Mouse (Mus musculus) left cerebral cortex, postnatal 10 days (tissue): ENCODE data around the gene Sult4a1. TPM values are rescaled to one million over a fixed set of nuclear protein-coding genes. Genes with fewer than 3 reads are reported as not detected.
"Not testable (repeated sequence)": the region's sequence is repeated elsewhere in the genome, so short reads cannot be mapped to it uniquely, and the experiment has no call there.

Experiments
- DNase-seq, 2 experiments: peaks; one replicate each; pipeline ENCODE4 v3.0.0; 2021 to 2022; ENCODE audit warnings: low spot score in 2 of 2, mixed read lengths in 1 of 2; ENCODE audit errors: extremely low spot score in 1 of 2
- intact Hi-C: fragments of 180-260 bp; cut with DNase I; formaldehyde crosslinking; loops from one replicate; pipeline ENCODE4 v1.15.1; 2025
- total RNA-seq, 2 experiments: library from RNA; stranded (reverse); gene quantifications; 2 replicates each; pipeline ENCODE4 v1.2.3; 2021

The Sult4a1 gene
- total RNA-seq, 2 experiments from 2014 or later: 330 to 338 TPM

DNA sequence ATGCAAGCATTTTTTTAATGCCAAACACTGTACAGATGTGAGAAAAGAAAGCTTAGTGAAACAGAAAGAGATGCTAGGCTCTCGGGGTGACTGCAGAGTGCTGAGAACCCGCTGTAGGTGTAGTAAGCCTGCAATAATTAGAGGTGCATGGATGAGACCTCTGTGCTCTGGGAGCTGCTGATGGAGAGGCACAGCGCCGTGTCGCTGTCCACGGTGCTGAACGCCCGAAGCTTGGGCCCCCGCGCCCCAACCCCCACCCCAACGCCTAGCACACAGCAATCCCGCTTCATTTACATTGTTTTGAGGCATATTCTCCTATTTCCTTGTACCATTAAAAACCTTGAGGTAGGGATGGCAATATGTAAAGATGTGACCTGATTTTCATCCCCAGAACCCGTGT is 3.3 kb upstream of the Sult4a1 start:
- no peak for DNase-seq
- intact Hi-C loops: no loop called here

- intact Hi-C loops: no loop called here
- DNase-seq: no peak
These were observed 458 bp upstream of the Sult4a1 start for GRCm38 (mm10) chr15:84105924-84106500.

DNA sequence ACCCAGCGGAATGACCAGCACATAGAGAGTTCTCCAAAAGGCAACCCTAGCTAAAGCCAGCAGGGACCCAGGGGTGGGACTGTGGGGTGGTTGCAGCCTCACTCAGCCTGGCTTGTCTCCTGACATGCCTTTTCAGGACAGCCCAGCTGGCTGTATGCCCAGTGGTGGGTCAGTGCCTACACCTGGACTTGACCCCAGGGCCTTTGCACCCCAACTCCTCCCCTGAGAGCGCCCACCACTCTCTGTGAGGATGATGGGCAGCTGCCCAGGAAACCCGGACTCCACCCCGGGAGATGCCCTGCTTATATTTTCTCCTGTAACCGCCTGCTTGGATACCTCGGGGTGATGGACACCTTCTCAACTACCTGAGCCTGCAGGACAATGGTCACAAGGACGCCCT is 928 bp downstream of the Sult4a1 start:
- DNase-seq: peak in 1 of 2 experiments; percentile 60
- intact Hi-C loops: no loop called here

DNA sequence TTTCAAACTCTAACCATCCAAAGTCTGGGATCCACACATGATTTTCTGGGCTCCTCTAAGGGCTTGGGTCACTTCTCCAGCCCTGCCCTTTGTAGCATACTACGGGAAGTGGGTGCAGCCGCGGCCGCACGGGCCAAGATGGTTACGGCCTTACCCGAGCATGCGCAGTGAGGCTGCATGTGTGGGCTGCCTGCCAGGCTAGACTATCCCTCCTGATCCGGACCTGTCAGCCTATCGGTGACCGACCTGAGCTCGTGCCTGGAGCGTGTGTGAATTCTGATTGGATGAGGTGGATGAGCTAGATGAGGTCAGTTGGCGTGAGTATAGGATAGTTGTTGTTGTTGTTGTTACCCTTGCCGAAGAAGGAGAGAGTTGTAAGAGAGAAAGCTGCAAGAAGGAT is 8.0 kb downstream of the Sult4a1 start:
- DNase-seq, intact Hi-C loops: not testable (repeated sequence)

DNA sequence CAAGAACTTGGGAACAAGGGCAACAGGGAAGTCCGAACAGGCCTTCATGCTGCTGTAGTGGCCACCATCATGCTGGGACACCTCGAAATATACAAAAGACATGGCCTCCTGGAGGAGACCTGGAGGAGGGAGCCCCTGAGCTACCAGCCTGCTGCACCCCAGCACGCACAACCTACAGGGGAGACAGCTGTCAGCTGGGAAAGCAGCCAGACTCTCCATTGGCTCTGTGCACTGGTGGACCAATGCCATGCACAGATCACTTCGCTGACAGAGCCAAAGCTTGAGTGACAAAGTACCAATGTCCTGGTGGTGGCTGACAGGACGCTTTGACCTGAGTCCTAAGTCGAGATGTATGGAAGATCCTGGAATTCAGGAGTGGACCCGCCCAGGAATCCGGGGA is 9.5 kb downstream of the Sult4a1 start:
- intact Hi-C loops: no loop called here
- DNase-seq: no peak

GRCm38 (mm10) chr15:84094921-84095320 is 10.6 kb downstream of the Sult4a1 start:
- DNase-seq: no peak
- intact Hi-C loops: no loop called here

GRCm38 (mm10) chr15:84086775-84087174 is 18.8 kb downstream of the Sult4a1 start:
- intact Hi-C loops: no loop called here

GRCm38 (mm10) chr15:84086364-84086763 is 19.2 kb downstream of the Sult4a1 start:
- intact Hi-C loops: no loop called here

More at GRCm38 (mm10) chr15:84086775-84087174, 18.8 kb downstream of the Sult4a1 start:
- no peak for DNase-seq

DNA sequence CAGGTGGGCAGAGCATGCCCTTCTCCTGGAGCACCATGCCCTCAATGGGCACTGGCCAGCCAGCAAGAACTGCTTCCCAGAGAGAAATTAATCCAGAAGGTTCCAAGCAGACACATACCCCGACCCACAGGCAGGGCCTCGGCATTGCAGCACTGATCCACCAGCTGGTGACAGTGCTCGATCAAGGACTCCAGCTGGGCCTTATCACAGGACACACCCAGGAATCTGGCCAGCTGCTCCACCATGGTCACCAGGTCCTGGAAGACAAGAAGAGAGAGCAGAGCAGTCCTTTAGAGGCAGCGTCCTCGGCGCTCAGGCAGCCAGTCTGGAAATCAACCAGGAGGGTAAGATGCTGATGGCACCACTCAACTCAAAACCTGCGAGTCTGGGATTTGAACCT is 25.5 kb downstream of the Sult4a1 start:
- DNase-seq: no peak
- intact Hi-C loops: no loop called here

More at GRCm38 (mm10) chr15:84086364-84086763, 19.2 kb downstream of the Sult4a1 start:
- DNase-seq: no peak

GRCm38 (mm10) chr15:84079519-84079918 is 26.0 kb downstream of the Sult4a1 start:
- intact Hi-C loops: no loop called here
- DNase-seq: no peak

- DNase-seq: no peak
- intact Hi-C loops: no loop called here
These were observed 26.9 kb downstream of the Sult4a1 start for GRCm38 (mm10) chr15:84078667-84079066.

GRCm38 (mm10) chr15:84077151-84077550 is 28.4 kb downstream of the Sult4a1 start:
- peak in 1 of 2 experiments; percentile 61 for DNase-seq
- intact Hi-C loops: no loop called here

DNA sequence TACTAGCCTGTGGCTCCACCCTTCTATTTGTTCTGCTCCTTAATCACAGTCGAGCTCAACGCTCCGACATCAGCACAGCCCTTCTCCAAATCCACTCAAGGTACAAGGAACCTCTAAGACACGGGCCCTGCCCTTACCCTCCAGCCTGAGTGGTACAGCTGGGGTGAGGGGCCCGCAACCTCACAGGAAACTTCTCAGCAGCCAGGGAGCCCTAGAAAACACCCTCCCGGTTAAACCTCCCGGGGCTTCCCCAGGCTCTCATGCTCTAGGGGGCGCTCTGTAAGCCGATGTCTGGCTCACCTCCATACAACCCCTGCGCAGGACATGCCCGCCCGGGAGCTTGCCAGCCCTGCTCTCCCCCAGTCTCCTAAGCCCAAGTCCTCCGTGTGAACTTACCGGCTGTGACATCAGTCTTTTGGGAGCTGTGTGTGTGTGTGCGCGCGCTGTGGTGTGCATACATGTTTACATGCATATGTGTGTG is 30.8 kb downstream of the Sult4a1 start:
- intact Hi-C loops: loop anchor here (5.0 kb wide), 2 partner anchors 312 to 558 kb away; no protein-coding TSS in a partner anchor
- DNase-seq: peak in 1 of 2 experiments; percentile 70

DNA sequence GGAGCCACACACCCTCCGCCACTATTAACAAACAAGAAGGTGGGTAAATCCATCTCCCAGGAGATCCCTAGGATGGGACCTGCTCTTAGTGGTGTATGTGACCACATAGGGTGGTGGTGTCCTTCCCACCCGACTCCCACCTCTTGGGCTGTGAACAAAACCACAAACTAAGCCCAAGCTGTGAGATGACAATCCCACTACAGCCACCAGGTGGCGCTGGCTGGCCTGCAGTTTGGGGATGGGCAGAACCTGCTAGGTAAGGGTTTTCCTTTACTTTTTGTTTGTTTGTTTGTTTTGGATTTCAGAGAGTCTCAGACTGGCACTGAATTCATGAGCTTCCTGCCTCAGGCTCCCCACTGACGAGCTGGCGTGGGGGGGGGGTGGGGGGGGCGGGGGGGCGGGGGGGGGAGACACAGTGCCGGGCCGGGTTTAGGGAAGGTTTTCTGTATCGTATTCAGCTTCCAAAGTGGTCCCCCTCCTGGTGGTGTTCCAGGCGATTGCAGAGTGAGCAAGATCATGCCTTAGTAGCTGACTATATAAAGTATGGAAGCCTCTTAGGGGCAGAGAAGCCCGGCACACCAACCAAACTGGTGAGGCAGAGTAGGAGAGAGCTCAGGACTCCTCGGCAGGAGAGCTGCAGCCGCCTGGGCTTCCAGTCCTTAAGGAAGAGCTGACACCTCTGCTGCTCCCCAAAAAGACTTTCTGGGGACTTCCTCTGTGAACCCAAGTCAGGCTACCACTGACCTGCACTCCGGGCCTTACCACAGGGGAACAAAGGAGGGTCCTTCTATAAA is 31.4 kb downstream of the Sult4a1 start:
- intact Hi-C loops: loop anchor here (5.0 kb wide), 2 partner anchors 312 to 558 kb away; no protein-coding TSS in a partner anchor
- peak; percentile 56 to 73 for DNase-seq

DNA sequence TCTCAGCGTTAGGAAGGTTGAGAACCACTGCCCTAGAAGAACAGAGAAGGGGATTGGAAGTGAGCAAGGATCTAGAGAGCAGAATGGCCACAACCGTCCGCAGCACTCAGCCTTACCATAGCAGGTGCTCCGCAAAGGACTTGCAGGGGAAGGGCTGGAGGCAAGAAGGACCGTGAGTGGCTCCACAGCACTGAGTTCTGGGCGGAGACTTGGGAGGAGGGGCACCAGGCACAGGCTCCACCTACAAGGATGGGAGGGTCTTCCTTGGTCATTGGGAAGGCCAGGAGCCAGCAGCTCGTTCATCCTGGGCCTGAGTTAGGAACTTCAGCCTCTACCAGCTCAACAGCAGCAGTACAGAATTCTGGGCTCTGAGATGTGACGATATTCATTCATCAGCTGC is 32.5 kb downstream of the Sult4a1 start:
- intact Hi-C loops: loop anchor here (5.0 kb wide), 2 partner anchors 311 to 559 kb away; no protein-coding TSS in a partner anchor
- no peak for DNase-seq

DNA sequence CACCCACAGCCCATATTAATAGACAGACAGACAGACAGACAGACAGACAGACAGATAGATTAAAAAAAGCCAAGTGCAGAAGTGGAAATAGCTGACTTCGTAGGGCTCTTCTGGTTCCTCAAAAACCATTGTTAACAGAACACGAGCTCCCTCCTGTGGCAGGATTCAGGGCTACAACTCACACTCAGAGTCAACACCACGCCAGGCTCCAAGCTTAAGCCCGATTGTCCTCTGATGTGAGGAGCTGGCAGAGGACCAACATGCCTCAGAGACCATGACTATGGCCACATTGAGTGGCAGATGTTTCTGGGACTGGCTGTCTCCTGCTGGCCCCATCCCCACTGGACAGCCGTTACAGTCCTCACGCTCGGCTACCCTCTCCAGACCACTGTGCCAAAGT is 33.3 kb downstream of the Sult4a1 start:
- intact Hi-C loops: loop anchor here (5.0 kb wide), 2 partner anchors 310 to 560 kb away; no protein-coding TSS in a partner anchor
- peak; percentile 87 to 89 for DNase-seq

DNA sequence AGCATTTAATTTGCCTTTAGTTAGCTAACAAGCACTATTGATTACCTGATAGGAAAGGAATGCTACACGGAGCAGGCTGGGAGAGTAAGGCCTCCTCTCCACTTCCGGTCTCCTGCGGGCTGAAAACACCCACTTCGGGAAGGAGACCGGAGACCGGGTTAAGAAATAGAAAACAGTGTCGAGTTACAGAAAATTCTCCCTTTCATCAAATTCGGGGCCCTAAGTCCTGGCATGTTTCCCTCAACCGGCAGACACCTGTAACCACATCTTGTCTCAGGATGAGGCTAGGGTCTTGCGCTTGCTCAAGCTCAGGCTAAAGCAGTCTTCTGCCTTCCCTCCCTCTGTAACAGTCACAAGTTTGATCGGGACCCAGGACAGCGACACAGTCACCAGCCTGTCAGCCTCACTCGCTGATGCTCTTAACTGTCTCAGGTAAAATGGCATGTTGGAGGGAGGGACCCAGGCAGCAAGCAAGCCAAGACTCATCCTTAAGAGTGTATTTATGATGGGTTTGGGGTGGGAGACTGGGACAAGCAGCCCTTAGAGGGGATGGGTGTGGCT is 35.4 kb downstream of the Sult4a1 start:
- DNase-seq: no peak
- intact Hi-C loops: loop anchor here (5.0 kb wide), 2 partner anchors 308 to 562 kb away; no protein-coding TSS in a partner anchor

DNA sequence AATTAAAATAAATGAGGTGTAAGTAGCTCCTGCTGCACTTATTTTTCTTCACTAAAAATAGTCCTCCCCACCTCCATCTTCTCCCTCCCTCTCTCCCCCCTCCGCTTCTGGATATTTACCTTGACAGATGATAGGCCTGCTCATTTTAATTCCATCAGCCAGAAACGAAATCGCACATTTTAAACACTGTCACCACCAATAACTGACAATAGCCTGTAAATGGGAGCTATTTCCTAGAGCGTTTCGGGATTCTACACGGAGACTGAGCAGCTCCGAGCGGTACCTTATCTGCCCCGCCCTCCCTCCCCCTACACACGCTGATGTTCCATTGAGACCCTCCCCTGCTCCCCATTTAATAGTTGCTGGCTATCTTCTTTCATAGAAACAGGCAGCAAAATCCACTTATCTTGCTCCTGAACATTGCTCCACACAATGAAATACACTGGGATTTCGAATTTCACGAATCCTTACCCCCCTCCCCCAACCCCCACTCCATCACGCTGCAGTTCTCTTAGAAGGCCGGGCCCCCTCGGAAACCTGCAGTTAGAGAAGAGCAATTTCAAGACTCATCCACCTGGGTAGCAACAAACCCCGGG is 36.0 kb downstream of the Sult4a1 start:
- intact Hi-C loops: loop anchor here (5.0 kb wide), 3 partner anchors 287 to 563 kb away; no protein-coding TSS in a partner anchor
- no peak for DNase-seq

DNA sequence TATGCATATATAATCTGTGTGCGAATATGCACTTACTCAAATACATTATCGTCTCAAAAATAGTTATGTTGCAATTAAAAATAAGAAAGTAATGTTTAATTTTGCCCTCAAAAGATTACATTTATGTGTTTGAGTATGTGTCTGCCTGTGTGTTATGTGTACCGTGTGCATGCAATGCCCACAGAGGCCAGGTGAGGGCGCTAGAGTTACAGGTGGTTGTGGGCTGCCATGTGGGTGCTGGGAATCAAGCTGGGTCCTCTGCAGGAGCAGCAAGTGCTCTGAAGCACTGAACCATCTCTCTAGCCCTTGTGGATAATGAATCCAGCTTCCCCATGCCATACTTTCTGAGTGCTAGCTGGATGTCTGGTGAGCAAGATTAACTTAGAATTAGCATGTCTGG is 39.9 kb downstream of the Sult4a1 start:
- intact Hi-C loops: loop anchor here (5.0 kb wide), 1 partner anchor 283 kb away; no protein-coding TSS in a partner anchor
- no peak for DNase-seq
